Mouse (Mus musculus): Measurements from ENCODE around the gene Kcnk10.
"Not testable (repeated sequence)": the region's sequence is repeated elsewhere in the genome, so short reads cannot be mapped to it uniquely, and the experiment has no call there.

The Kcnk10 gene

GRCm38 (mm10) chr12:98577861-98578360 lies at the start of gene Kcnk10:
Gene Kcnk10, minus strand, starts transcription at chr12:98578310.
- no peak for DNase-seq (ENCODE audit: low spot score)

GRCm38 (mm10) chr12:98627392-98628259 lies 49.5 kb upstream of the Kcnk10 start, which contains the start of gene Spata7:
Gene Spata7, plus strand, starts transcription at chr12:98628157.
- DNase-seq (ENCODE audit: low spot score) = peak; percentile 56

DNA sequence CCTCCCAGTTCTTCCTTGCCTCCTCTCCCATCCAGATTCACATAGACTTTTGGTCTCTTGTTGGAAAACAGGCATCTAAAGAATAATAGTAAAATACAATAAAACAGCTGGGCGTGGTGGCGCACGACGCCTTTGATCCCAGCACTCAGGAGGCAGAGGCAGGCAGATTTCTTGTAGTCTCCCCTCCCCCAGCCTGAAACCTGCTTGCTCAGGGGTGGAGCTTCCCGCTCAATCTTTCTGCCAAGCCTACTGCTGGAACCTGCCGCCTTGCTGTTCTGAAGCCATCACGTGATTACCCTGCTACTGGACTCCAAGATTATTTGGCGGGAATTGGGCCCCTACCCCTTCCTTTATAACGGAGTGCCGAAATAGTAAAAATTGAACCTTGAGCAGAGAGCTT lies 45.2 kb upstream of the Kcnk10 start:
- not testable (repeated sequence) for DNase-seq (ENCODE audit: low spot score)

DNA sequence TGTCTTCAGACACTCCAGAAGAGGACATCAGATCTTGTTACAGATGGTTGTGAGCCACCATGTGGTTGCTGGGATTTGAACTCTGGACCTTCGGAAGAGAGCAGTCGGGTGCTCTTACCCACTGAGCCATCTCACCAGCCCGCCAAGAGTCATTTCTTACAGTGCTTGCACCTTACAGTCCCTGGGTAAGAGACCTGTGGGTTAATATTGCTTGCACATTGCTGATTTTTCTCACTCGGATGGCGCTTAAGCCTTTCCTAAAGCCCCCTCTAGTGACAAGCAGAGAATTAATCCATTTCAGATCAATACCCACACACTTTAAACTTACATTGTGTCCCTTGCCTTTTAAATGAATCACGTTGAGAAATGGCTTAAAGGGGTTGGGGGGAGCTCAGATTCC lies 42.8 kb upstream of the Kcnk10 start:
- not testable (repeated sequence) for DNase-seq (ENCODE audit: low spot score)

GRCm38 (mm10) chr12:98619496-98619895 lies 41.4 kb upstream of the Kcnk10 start:
- DNase-seq (ENCODE audit: low spot score) = no peak

GRCm38 (mm10) chr12:98615746-98616145 lies 37.6 kb upstream of the Kcnk10 start:
- no peak for DNase-seq (ENCODE audit: low spot score)

DNA sequence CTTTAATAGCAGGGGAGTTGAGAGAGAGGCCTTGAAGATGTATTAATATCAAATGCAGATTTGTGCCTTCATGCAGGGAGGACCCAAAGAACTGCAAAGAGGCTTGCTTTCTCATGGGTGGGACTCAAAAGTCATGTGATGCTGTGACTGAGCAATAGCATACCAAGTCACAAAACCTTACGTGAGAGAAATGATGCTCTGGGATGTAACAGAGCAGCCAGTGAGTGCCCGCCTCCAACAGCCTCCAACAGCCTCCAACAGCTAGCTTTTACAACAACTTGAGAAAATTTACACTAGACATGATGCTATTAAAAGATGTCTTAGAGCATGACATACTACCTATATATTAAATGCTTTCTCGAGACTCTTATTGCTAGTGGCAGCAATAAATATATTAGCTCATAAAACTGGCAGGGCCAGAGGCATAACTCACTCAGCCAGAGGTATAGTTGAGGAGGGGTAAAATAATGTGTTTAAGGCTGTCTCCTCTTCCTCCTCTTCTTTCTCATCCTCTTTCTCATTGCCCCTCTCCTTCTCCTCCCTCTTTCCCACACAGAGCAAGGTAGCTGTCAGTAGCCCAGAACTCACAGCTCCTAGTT lies 36.9 kb upstream of the Kcnk10 start:
- DNase-seq (ENCODE audit: low spot score) = no peak

DNA sequence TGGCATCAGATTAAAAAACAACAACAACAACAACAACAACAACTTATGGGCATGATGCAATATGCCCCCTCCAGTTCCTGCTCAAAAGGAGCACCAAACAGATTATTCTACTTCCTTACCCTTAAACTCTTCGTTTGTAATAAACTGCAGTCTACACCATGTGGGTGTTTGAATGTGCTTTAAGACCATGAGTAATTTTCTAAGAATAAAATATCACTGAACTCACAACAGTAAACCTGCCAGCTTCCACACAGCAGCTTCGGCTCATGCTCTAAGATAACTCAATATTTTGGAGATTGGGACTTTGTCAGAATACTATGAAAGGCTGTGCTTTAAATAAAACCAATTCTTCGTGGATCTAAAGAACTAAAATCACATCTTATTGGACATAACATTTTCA lies 32.2 kb upstream of the Kcnk10 start:
- no peak for DNase-seq (ENCODE audit: low spot score)

DNA sequence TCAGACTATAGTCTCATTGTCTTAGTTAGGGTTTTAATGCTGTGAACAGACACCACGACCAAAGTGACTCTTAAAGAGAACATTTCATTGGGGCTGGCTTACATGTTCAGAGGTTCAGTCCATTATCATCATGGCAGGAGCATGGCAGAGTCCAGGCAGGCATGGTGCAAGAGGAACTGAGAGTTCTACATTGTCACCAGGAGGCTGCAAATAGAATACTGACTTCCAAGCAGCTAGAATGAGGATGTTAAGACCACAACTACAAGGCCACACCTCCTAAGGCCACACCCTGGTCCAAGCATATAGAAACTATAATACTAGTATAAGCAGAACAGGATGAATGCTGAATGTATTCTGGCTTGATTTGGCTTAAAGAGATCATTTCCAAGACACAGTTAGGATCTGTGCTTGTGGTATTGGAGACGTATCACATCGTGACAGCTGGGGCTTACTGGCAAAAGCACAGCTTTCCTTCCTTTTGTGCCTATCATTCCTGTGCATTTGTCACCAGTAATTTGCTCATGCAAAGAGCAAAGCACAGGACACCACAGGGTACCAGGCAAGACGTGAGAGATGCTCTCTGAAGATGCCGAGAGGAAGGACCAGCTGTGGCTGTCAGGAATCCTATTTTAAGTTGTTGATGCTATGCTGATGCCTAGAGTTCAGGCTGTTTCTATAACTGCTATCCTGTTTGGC lies 28.6 kb upstream of the Kcnk10 start:
- no peak for DNase-seq (ENCODE audit: low spot score)

- no peak for DNase-seq (ENCODE audit: low spot score)
Observed at GRCm38 (mm10) chr12:98605264-98605663, 27.2 kb upstream of the Kcnk10 start.

DNA sequence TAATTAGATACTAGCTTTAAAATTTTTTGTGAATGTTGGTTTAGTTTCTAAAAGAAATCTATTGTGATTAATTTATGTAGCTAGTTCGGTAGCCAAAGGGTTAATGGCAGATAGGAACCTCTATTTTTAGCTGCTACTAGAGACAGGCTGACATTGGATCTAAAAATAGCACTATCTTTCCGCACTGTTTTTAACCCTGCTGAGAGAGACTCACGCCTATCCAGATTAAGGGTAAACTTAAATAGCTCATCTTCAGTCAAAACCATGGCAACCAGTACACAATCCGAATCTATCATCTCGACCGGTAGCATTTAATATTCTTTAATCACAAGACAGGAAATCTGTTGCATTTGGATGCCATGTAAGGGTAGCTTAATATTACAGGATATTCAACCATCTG lies 24.0 kb upstream of the Kcnk10 start:
- no peak for DNase-seq (ENCODE audit: low spot score)

- no peak for DNase-seq (ENCODE audit: low spot score)
Observed at GRCm38 (mm10) chr12:98600861-98601260, 22.8 kb upstream of the Kcnk10 start.

- DNase-seq (ENCODE audit: low spot score) = no peak
Observed at GRCm38 (mm10) chr12:98591016-98591415, 12.9 kb upstream of the Kcnk10 start.

- no peak for DNase-seq (ENCODE audit: low spot score)
Observed at GRCm38 (mm10) chr12:98588573-98588972, 10.5 kb upstream of the Kcnk10 start.

DNA sequence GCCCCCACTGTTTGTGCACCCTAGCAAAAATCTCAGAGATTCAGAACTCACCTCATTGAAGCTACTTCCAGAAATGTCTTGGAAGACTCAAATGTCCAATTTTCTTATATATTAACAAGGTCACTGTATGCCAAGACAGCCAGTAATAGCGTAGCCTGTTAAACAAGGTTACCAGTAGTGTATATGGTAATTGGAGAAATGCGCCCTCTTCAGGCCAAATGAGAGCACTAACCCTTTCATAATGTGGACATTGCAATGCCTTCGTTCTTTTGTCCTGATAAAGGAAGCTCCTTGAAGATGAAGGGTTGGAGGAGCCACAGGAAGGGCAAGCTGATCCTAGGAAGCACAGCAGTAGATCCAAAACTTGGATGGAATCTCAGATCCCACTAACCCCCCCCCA lies 7.2 kb upstream of the Kcnk10 start:
- no peak for DNase-seq (ENCODE audit: low spot score)

- no peak for DNase-seq (ENCODE audit: low spot score)
Observed at GRCm38 (mm10) chr12:98575942-98576550, 2.1 kb downstream of the Kcnk10 start.

- no peak for DNase-seq (ENCODE audit: low spot score)
Observed at GRCm38 (mm10) chr12:98575195-98575887, 2.8 kb downstream of the Kcnk10 start.

DNA sequence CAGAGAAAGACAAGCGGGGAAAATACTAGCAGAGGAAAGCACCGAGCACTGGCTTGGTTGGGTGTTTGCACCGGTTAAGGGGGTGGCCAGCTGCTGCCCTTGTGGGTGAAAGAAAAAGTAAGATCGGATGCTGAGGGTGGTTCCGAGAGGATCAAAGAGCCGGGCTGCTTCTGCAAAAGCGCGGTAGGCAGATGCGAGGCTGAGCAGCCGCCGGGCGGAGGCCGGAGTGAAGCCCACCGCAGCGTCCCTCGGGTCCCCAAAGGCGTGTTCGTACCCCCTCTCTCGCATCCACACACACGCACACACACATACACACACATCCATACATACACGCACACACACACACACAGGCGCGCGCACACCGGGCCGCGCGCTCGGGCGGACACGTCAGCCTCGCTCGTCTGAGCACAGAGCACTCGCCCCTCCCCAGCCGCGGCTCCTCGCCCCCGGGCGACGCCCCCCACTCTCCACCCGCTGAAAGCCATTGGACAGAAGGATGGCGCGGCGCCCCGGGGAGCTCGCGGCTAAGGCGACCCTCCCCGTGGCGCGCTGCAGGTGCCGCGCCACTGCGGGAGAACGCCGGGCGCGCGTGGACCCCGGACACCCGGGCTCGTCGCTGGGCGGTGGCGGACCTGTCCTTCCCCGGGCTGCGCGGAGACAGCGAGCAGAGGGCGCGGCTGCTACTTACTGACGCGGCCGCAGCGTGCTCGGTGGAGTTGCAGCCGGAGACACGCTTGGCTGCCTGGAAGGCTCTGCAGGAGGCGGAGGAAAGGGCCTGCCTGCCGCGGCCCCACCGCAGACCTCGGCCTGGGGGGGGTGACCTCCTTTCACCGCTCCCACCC lies 3.5 kb downstream of the Kcnk10 start:
- no peak for DNase-seq (ENCODE audit: low spot score)

GRCm38 (mm10) chr12:98573317-98574270 lies 4.5 kb downstream of the Kcnk10 start:
- DNase-seq (ENCODE audit: low spot score) = no peak

Data from ovary, postnatal 14 days (tissue).